In the genomic region with DNA sequence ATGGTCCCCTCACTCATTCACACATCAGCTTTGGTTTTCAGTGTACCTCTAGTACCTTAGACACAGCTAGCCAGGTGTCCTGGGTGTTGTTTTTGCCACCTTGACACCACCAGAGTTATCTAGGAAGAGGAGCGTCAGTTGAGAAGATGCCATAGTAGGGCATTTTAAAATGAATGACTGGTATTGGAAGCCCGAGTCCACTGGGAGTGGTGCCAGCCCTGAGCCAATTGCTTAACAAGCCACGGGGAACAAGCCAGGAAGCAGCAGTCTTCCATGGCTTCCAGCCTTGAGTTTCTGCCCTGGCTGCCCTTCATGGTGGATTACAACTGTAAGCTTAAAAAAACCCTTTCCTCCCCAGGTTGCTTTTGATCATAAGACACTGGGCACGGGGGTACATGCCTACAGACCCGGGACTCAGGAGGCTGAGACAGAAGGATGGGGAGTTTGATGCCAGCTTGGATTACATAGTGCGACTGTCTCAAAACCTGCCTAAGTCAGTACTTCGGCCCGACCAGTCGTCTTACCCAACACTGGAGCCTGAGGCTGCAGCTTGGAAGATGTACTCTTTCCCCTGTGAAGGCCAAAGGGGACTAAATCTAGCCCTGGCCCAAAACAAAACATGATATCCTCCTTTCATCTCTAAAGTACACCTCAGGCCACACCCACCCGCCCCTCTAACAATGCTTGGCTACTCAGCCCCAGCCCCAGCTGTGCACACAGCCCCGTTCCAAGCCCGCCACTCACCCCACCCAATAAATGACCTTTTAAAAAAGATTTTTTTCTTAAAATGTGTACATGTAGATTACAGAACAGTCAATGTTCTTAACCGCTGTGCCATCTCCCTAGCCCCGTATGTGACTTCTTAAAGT, we compare ENCODE assay signal across 8 mouse cellular contexts. TPM values are rescaled to one million over a fixed set of nuclear protein-coding genes. Genes with fewer than 3 reads are reported as not detected.
DNase-seq lines count a peak whose midpoint lies in the region; ATAC-seq lines count a peak whose summit lies in the region.

No protein-coding gene starts in this region.

- no peak overlapping the region for H3K27ac ChIP-seq in heart, embryonic 11.5 days (ENCODE audit: low read depth, low read length)
- no peak overlapping the region for H3K27ac ChIP-seq in limb, embryonic 13.5 days

- H3K4me1 ChIP-seq in heart, embryonic 11.5 days (ENCODE audit: control insufficient read depth, insufficient read depth, low read length), result peaks cover 4% of the 10 kb centered on the region; the same call in 1 of the 2 replicates
- peaks cover 12% of the 10 kb centered on the region for H3K4me1 ChIP-seq in limb, embryonic 13.5 days

- H3K4me3 ChIP-seq in heart, embryonic 11.5 days (ENCODE audit: low read depth, low read length), result no peak overlapping the region
- H3K4me3 ChIP-seq in limb, embryonic 13.5 days, result no peak overlapping the region

- H3K9me3 ChIP-seq in heart, embryonic 11.5 days (replicated peaks; ENCODE audit: control insufficient read depth, low read length), result no peaks in the 10 kb centered on the region
- H3K9me3 ChIP-seq in limb, embryonic 13.5 days, result no peaks in the 10 kb centered on the region

- no peak overlapping the region for H3K9ac ChIP-seq in heart, embryonic 11.5 days (ENCODE audit: low read depth, low read length)
- no peak overlapping the region for H3K9ac ChIP-seq in limb, embryonic 13.5 days

- H3K4me2 ChIP-seq in heart, embryonic 11.5 days, result no peak overlapping the region
- H3K4me2 ChIP-seq in limb, embryonic 13.5 days (replicated peaks), result no peak overlapping the region

- no peaks in the 10 kb centered on the region for H3K36me3 ChIP-seq in heart, embryonic 11.5 days (ENCODE audit: control insufficient read depth, insufficient read depth, low read length)
- peaks cover 11% of the 10 kb centered on the region for H3K36me3 ChIP-seq in limb, embryonic 13.5 days

- 70% methylated on average over 14 of the region's 14 CpGs for WGBS in heart, embryonic 11.5 days (ENCODE audit: insufficient replicate concordance)
- 69% methylated on average over 14 of the region's 14 CpGs for WGBS in limb, embryonic 13.5 days

- peak; percentile 92 for DNase-seq in heart, adult 11 months
- peak; percentile 49 for DNase-seq in ovary, adult 18-20 months (ENCODE audit: low spot score)
- no peak for DNase-seq in ovary, postnatal 10 days (ENCODE audit: low spot score)
- peak; percentile 61 for DNase-seq in cerebellum, adult 9-10 months
- DNase-seq in MN1 (ENCODE audit: low spot score), result no peak
- no peak for DNase-seq in thymus, postnatal 4 days

- ATAC-seq in heart, embryonic 11.5 days (replicated peaks; ENCODE audit: insufficient number of reproducible peaks, low FRiP score, low TSS enrichment), result no peak
- ATAC-seq in limb, embryonic 13.5 days (ENCODE audit: low FRiP score, low read depth), result peak; percentile 33; the same call in 1 of the 2 replicates

- no peaks in the 10 kb centered on the region for H3K27me3 ChIP-seq in heart, embryonic 11.5 days (ENCODE audit: control insufficient read depth, insufficient read depth, low read length)
- H3K27me3 ChIP-seq in limb, embryonic 13.5 days, result no peaks in the 10 kb centered on the region

RNA-seq across cellular contexts. Expression of a gene that starts 5.5 kb away (rescaled TPM):
- 166 and 170 TPM in 2 replicates for polyA plus RNA-seq in heart, embryonic 11.5 days (2014; fragmentation: Nextera tagmentation; extraction: Ambion mirVana)
- 127 and 137 TPM in 2 replicates for polyA plus RNA-seq in limb, embryonic 13.5 days (2015; fragmentation: Nextera tagmentation; extraction: Ambion mirVana)

RNA-seq across cellular contexts. Expression of a gene that starts 5.7 kb away (rescaled TPM):
- 19.6 and 25.0 TPM in 2 replicates for polyA plus RNA-seq in heart, embryonic 11.5 days (2014; fragmentation: Nextera tagmentation; extraction: Ambion mirVana)
- polyA plus RNA-seq in limb, embryonic 13.5 days (2015; fragmentation: Nextera tagmentation; extraction: Ambion mirVana), result 35.6 and 38.1 TPM in 2 replicates

RNA-seq across cellular contexts. Expression of a gene that starts 8.3 kb away (rescaled TPM):
- 30.5 and 31.7 TPM in 2 replicates for polyA plus RNA-seq in heart, embryonic 11.5 days (2014; fragmentation: Nextera tagmentation; extraction: Ambion mirVana)
- 24.0 and 25.6 TPM in 2 replicates for polyA plus RNA-seq in limb, embryonic 13.5 days (2015; fragmentation: Nextera tagmentation; extraction: Ambion mirVana)

RNA-seq across cellular contexts. Expression of a gene that starts 20.6 kb away (rescaled TPM):
- polyA plus RNA-seq in heart, embryonic 11.5 days (2014; fragmentation: Nextera tagmentation; extraction: Ambion mirVana), result 15.5 and 21.8 TPM in 2 replicates
- polyA plus RNA-seq in limb, embryonic 13.5 days (2015; fragmentation: Nextera tagmentation; extraction: Ambion mirVana), result 117 and 119 TPM in 2 replicates

RNA-seq across cellular contexts. Expression of a gene that starts 23.7 kb away (rescaled TPM):
- polyA plus RNA-seq in heart, embryonic 11.5 days (2014; fragmentation: Nextera tagmentation; extraction: Ambion mirVana), result 21.5 and 25.1 TPM in 2 replicates
- 47.3 and 49.3 TPM in 2 replicates for polyA plus RNA-seq in limb, embryonic 13.5 days (2015; fragmentation: Nextera tagmentation; extraction: Ambion mirVana)

Comparison
In these comparisons a context has a peak if more than half of its experiments do, and no peak if none do; other contexts are left out.
1. DNase-seq: peak in heart, adult 11 months (single experiment), ovary, adult 18-20 months (single experiment) and cerebellum, adult 9-10 months (single experiment); none in ovary, postnatal 10 days (single experiment), MN1 (single experiment) and thymus, postnatal 4 days (single experiment).